Mouse (Mus musculus) liver, postnatal 0 days (tissue): ENCODE results near the gene Ppp1r12b. TPM values are rescaled to one million over a fixed set of nuclear protein-coding genes. Genes with fewer than 3 reads are reported as not detected.

ENCODE experiments used
- ATAC-seq: fragments of 200-750 bp; cut with Nextera tagmentation; 2 replicates; pipeline ENCODE4 v1.8.0; 2017; ENCODE audit warnings: mild to moderate bottlenecking, moderate library complexity
- DNase-seq: peaks from one replicate; pipeline ENCODE4 v3.0.0-alpha.2; 2016
- H3K27ac ChIP-seq: fragments of 300-500 bp; sonication (generic); 2 replicates; pipeline ENCODE4 v1.5.1; 2014; ENCODE audit warnings: antibody characterized with exemption, moderate library complexity, mild to moderate bottlenecking, low read depth
- H3K27me3 ChIP-seq: fragments of 300-500 bp; sonication (generic); 2 replicates; pipeline ENCODE4 v1.6.1; 2014; ENCODE audit warnings: low read length, control low read depth, mixed read lengths; ENCODE audit not compliant: insufficient read depth
- H3K36me3 ChIP-seq: fragments of 300-500 bp; sonication (generic); replicated peaks from 2 replicates; pipeline ENCODE4 v1.6.1; 2014; ENCODE audit warnings: mild to moderate bottlenecking, control low read depth, low read length, moderate library complexity, mixed read lengths; ENCODE audit not compliant: insufficient read depth
- H3K4me1 ChIP-seq: fragments of 300-500 bp; sonication (generic); 2 replicates; pipeline ENCODE4 v1.6.1; 2014; ENCODE audit warnings: antibody characterized with exemption, mild to moderate bottlenecking, control low read depth; ENCODE audit not compliant: insufficient read depth
- H3K4me2 ChIP-seq: fragments of 300-500 bp; sonication (generic); 2 replicates; pipeline ENCODE4 v1.6.1; 2014; ENCODE audit warnings: low read depth, mild to moderate bottlenecking, low read length, moderate library complexity, mixed read lengths
- H3K4me3 ChIP-seq: fragments of 300-500 bp; sonication (generic); 2 replicates; pipeline ENCODE4 v1.5.1; 2014; ENCODE audit warnings: low read depth, low read length
- H3K9ac ChIP-seq: fragments of 300-500 bp; sonication (generic); replicated peaks from 2 replicates; pipeline ENCODE4 v1.6.1; 2014; ENCODE audit warnings: mild to moderate bottlenecking, moderate library complexity
- H3K9me3 ChIP-seq: fragments of 300-500 bp; sonication (generic); 2 replicates; pipeline ENCODE4 v1.6.1; 2016; ENCODE audit warnings: mild to moderate bottlenecking, control low read depth, low read length, mixed read lengths
- CTCF ChIP-seq: sonication (generic); IDR thresholded peaks from 2 replicates; pipeline ENCODE4 v1.5.1; 2016; ENCODE audit warnings: antibody characterized with exemption, low read depth
- EP300 ChIP-seq: IDR thresholded peaks from 2 replicates; pipeline ENCODE4 v1.6.1; 2016; ENCODE audit warnings: antibody characterized with exemption, low read depth, mild to moderate bottlenecking
- WGBS: fragments of 180-500 bp; shearing (Covaris S2); extraction: QIAGEN DNeasy Blood & Tissue Kit; methylation state at CpG from one replicate; pipeline ENCODE4 v1.1.7; 2014; ENCODE audit not compliant: insufficient replicate concordance; 5-methylcytosine and 5-hydroxymethylcytosine counted together
- polyA plus RNA-seq: library from polyadenylated mRNA; unstranded; fragments of >200 nt; fragmentation: Nextera tagmentation; extraction: Ambion mirVana; gene quantifications from 2 replicates; pipeline ENCODE4 v1.2.1, GENCODE M21; 2015

Gene Ppp1r12b
- polyA plus RNA-seq, 1 experiment from 2014 or later, result 0.93 TPM

DNA sequence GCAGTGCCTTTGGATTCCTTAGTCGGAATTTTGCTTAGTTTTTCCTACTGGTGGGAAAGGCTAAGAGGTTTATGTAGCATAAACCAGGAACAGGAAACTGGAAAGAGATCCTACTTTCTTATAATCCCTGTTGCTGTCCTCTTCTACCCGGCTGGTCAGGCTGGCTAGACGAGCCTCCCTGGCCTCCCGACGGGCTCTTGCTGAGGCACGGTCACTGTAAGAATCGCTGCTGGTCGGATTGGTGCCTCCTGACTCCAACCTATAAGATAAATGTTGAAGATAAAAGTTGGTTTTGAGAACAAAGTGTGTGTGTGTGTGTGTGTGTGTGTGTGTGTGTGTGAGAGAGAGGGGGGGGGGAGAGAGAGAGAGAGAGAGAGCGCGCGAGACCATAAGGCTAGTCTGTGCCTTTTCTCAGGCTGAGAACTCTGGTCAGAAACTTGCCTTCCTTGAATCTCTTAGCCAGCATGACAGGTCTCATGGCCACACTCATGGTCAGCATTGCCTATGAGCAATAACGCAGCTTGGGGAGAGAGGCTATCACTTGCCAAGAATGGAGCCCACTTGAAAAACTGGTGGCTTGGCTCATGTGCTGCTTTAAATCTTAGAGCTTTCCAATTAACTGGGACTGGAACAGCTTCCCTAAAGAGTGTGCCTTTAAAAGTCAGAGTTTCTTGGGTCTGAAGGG lies 178.4 kb downstream of the Ppp1r12b start:
- Histone ChIP-seq H3K9ac (no peak overlapping the region), H3K4me3 (no peak overlapping the region), H3K4me2 (no peak overlapping the region), H3K4me1 (peaks cover 7% of the 10 kb centered on the region), H3K9me3 (no peaks in the 10 kb centered on the region), H3K27me3 (no peaks in the 10 kb centered on the region), H3K36me3 (no peaks in the 10 kb centered on the region), H3K27ac (no peak overlapping the region)
- no peak for TF ChIP-seq CTCF
- TF ChIP-seq EP300, result no peak
- WGBS, result 88% methylated on average over 12 of the region's 12 CpGs
- ATAC-seq, result no peak
- DNase-seq, result no peak

DNA sequence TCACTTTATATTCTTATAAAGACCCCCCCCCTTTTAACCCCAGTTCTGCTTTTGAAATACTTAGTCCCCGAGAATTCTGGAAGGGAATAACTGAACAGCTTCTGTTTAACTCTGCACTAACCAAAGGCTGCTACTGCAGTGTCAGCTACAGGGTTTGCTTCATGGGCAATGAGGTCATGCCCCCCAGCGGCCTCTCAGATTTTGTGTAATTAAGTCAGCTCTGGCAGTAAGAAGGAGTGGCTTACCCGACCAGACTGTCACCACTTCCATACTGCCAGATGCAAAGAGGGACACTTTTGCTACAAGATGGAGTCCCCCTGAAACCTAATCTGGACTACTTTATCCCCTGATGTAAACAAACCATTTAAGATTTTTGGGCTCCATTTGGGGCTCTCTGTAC lies 180.1 kb downstream of the Ppp1r12b start:
- Histone ChIP-seq H3K4me3 (no peak overlapping the region), H3K4me2 (no peak overlapping the region), H3K36me3 (no peaks in the 10 kb centered on the region), H3K9ac (no peak overlapping the region), H3K27me3 (no peaks in the 10 kb centered on the region), H3K9me3 (no peaks in the 10 kb centered on the region), H3K27ac (no peak overlapping the region), H3K4me1 (peaks cover 13% of the 10 kb centered on the region)
- no peak for ATAC-seq
- 60% methylated on average over 3 of the region's 3 CpGs for WGBS
- no peak for DNase-seq
- no peak for TF ChIP-seq CTCF
- TF ChIP-seq EP300, result no peak

GRCm38 (mm10) chr1:134774728-134775287 lies 180.9 kb downstream of the Ppp1r12b start:
- WGBS, result 61% methylated on average over 6 of the region's 6 CpGs
- TF ChIP-seq EP300 (no peak), CTCF (no peak)
- H3K4me2 ChIP-seq, result no peak overlapping the region
- H3K27ac ChIP-seq, result no peak overlapping the region
- DNase-seq, result no peak
- H3K9ac ChIP-seq, result no peak overlapping the region
- no peaks in the 10 kb centered on the region for H3K27me3 ChIP-seq
- H3K4me3 ChIP-seq, result no peak overlapping the region
- H3K9me3 ChIP-seq, result no peaks in the 10 kb centered on the region
- no peak for ATAC-seq
- peaks cover 13% of the 10 kb centered on the region for H3K4me1 ChIP-seq
- H3K36me3 ChIP-seq, result no peaks in the 10 kb centered on the region; the same call in 1 of the 2 replicates

DNA sequence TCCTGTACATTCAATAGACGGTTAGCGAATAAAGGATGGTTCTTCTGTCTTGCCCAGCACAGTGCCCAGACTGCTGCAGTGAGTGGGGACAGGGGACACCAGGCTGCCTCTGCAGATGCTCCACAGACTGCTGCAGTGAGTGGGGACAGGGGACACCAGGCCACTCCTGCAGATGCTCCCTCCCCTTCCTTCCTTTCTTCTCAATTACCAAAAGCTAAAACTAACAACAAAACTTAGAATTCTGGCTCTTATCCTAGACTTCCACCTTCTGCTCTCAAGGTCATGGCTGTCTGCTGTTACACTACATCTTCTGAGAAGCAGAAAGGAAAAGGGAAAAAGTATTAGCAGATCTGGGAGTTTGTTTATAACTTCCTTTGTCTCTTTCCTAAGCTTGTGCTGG lies 181.5 kb downstream of the Ppp1r12b start:
- H3K9me3 ChIP-seq, result no peaks in the 10 kb centered on the region
- WGBS, result 85% methylated on average over 2 of the region's 2 CpGs
- DNase-seq, result no peak
- H3K4me3 ChIP-seq, result no peak overlapping the region
- TF ChIP-seq EP300 (no peak), CTCF (no peak)
- H3K36me3 ChIP-seq, result no peaks in the 10 kb centered on the region; the same call in 1 of the 2 replicates
- H3K4me1 ChIP-seq, result peaks cover 13% of the 10 kb centered on the region
- H3K27me3 ChIP-seq, result no peaks in the 10 kb centered on the region
- no peak for ATAC-seq
- H3K27ac ChIP-seq, result 0 out of 2 replicates have a peak overlapping the region, but pooled peaks have one; percentile 34
- no peak overlapping the region for H3K9ac ChIP-seq
- no peak overlapping the region for H3K4me2 ChIP-seq

DNA sequence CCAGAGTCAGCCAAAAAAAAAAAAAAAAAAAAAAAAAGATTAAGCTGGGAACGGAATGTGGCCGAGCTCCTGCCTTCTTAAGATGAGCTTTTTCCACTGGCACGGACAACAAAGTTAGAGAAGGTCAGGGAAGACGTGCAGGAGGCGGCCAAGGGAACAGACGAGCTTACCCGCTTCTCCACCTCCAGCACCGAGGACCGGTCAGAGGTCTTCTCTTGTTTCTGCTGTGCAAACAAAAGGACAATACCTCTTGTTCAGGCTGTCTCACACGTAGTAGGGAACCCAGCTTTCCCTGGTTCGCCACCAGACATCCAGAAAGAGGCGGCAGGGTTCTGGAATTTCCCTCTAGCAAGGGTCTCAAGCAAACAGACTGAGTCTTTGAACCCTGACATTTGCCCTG lies 182.5 kb downstream of the Ppp1r12b start:
- 65% methylated on average over 12 of the region's 12 CpGs for WGBS
- Histone ChIP-seq H3K4me1 (peaks cover 13% of the 10 kb centered on the region), H3K4me3 (no peak overlapping the region), H3K4me2 (no peak overlapping the region), H3K36me3 (no peaks in the 10 kb centered on the region; the same call in 1 of the 2 replicates), H3K27me3 (no peaks in the 10 kb centered on the region), H3K9ac (no peak overlapping the region), H3K27ac (no peak overlapping the region), H3K9me3 (no peaks in the 10 kb centered on the region)
- no peak for DNase-seq
- TF ChIP-seq EP300, result no peak
- no peak for TF ChIP-seq CTCF
- ATAC-seq, result no peak

- H3K27ac ChIP-seq, result no peak overlapping the region
- no peak for DNase-seq
- no peaks in the 10 kb centered on the region for H3K27me3 ChIP-seq
- H3K4me2 ChIP-seq, result no peak overlapping the region
- TF ChIP-seq EP300, result no peak
- H3K36me3 ChIP-seq, result no peaks in the 10 kb centered on the region; the same call in 1 of the 2 replicates
- no peak overlapping the region for H3K4me3 ChIP-seq
- no peak overlapping the region for H3K9ac ChIP-seq
- ATAC-seq, result no peak
- no peaks in the 10 kb centered on the region for H3K9me3 ChIP-seq
- 81% methylated on average over 3 of the region's 3 CpGs for WGBS
- H3K4me1 ChIP-seq, result peaks cover 13% of the 10 kb centered on the region
Observed at GRCm38 (mm10) chr1:134772821-134773220, 182.9 kb downstream of the Ppp1r12b start.
